Mouse (Mus musculus): ENCODE data around the gene Plk5. TPM values are rescaled to one million over a fixed set of nuclear protein-coding genes. Genes with fewer than 3 reads are reported as not detected.

Plk5 gene
- polyA plus RNA-seq, 1 experiment from 2014 or later, result 6.2 TPM

DNA sequence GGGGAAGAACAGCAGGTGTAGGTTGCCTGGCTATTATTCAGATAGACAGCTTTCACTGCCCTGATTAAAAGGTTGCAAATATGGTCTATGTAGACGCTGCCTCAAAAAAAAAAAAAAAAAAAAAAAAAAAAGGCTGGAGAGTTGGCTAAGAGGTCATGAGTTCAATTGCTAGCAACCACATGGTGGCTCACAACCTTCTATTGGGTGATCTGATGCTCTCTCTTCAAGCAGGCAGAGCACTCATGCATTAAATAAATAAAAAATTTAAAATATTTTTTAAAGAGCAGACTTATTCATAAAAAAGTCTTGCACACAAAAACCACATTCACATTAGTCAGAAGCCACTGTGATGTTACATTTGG lies 41.9 kb downstream of the Plk5 start:
- Histone ChIP-seq H3K36me3 (replicated peaks) (peaks cover 35% of the 10 kb centered on the region), H3K27me3 (replicated peaks) (no peaks in the 10 kb centered on the region), H3K9ac (peak overlapping the region; percentile 74), H3K9me3 (no peaks in the 10 kb centered on the region), H3K27ac (peak overlapping the region; percentile 99), H3K4me1 (peaks cover 30% of the 10 kb centered on the region), H3K4me3 (peak overlapping the region; percentile 69), H3K4me2 (peak overlapping the region; percentile 83)
- no peak for ATAC-seq (replicated peaks)
- WGBS, result 0% methylated on average over 1 of the region's 1 CpGs

DNA sequence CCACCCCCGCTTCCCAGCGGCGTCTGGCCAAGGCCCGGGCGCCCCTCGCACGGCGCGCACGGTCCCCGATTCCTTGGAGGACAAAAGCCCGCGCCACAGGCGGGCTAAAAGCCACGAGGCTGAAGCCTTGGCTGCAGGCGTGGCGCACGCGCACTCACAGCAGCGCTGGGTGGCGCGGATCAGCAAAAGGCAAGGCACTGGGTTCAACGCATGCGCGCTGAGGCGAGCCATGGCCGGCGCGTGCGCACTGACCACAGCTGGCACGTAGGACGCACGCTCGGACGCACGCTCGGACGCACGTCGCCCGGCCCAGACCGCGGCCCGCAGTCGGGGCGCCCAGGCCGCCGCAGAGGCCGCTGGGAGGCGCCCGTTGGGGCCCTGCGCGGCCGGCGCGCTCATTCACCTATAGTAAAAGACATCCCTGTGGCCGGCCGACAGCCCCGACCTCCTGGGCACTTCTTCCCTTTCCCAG lies 42.5 kb downstream of the Plk5 start:
- H3K27ac ChIP-seq, result peak overlapping the region; percentile 99
- peaks cover 35% of the 10 kb centered on the region for H3K36me3 ChIP-seq (replicated peaks)
- no peaks in the 10 kb centered on the region for H3K9me3 ChIP-seq
- H3K27me3 ChIP-seq (replicated peaks), result no peaks in the 10 kb centered on the region
- peak overlapping the region; percentile 69 for H3K4me3 ChIP-seq
- under 1% methylated on average over 51 of the region's 59 CpGs for WGBS
- peaks cover 30% of the 10 kb centered on the region for H3K4me1 ChIP-seq
- peak overlapping the region; percentile 83 for H3K4me2 ChIP-seq
- ATAC-seq (replicated peaks), result peak; percentile 85
- H3K9ac ChIP-seq, result peak overlapping the region; percentile 93

DNA sequence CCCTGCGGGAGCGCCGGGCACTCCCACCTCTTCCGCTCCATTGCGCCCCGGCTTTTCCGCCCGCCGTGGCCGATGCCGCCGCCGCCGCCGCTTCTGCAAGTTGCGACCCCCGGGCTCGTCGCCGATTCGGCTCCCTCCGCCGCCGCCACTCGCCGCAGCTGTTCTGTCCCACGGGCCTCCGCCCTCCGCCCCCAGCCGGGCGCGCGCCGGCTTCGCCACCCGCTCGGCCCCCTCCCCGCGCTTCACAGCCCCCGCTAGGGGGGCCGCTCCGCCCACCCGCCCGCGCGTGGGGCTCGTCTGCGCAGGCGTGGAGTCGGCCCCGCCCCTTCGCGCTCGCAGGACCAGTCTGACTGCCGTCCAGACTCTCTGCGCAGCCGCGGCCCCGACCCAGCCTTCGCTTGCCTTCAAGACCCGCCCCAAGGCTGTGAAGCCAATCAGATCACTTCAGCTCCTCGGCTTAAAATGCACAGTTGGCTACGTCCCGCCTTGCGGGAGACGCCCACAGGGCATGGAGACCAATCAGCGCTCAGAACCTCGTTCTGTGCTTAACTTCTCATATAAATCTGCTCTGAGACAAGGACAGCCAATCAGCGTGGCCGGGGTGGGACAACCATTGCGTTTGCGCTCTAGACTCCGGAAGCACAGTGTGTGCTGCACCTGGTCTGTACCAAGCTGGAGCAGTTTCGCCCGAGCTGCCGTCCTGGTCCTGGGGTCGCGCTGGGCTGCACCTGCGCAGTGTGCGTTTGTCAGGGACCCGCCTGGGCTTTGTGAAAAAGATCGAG lies 43.1 kb downstream of the Plk5 start, which contains the start of gene Mbd3:
Gene Mbd3, minus strand, starts transcription at position 360 of the 782 bp plus-strand sequence.
- Histone ChIP-seq H3K9ac (peak within 1 kb of the TSS; percentile 93), H3K36me3 (replicated peaks) (peaks cover 31% of the 10 kb centered on the region), H3K9me3 (no peaks in the 10 kb centered on the region), H3K4me3 (peak within 1 kb of the TSS; percentile 69), H3K4me2 (peak within 1 kb of the TSS; percentile 83), H3K4me1 (peaks cover 34% of the 10 kb centered on the region), H3K27me3 (replicated peaks) (no peaks in the 10 kb centered on the region), H3K27ac (peak within 1 kb of the TSS; percentile 99)
- peak; percentile 96 for ATAC-seq (replicated peaks)
- under 1% methylated on average over 78 of the region's 82 CpGs for WGBS

DNA sequence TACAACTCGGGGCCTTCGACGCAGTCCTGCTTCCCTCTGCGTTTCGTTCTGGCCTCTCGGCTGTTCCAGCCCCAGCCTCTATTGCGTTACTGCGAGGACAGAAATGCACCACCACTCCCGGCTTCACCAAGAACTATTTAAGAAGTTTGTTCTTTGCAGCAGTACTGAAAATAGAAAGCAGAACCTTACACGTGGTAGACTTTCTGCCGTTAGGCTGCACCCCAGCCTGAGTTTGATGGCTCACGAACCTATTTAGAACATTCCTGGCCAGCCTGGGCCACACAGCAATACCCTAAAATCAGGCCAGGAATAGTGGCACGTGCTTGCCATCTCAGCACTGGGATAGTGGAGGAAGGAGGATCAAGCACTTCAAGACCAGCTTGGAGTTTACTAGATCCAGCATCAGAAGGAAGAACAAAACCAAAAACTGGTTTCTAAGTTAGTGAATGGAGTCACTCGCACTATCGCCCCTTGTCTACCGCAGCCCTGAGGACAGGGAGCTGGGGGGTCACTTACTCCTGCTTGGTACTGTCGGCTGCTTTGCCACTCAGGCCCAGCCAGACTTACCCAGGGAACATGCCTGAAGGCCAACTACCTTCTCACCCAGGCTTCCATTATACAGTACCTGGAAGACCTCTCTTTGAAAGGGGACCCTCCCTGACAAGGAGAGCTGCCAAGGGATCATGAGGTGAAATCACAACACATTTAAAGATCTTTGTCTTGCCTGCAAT lies 43.9 kb downstream of the Plk5 start:
- Histone ChIP-seq H3K4me3 (peak overlapping the region; percentile 69), H3K36me3 (replicated peaks) (peaks cover 26% of the 10 kb centered on the region), H3K9ac (peak overlapping the region; percentile 53), H3K4me1 (peaks cover 40% of the 10 kb centered on the region), H3K27me3 (replicated peaks) (no peaks in the 10 kb centered on the region), H3K9me3 (no peaks in the 10 kb centered on the region), H3K4me2 (peak overlapping the region; percentile 83), H3K27ac (peak overlapping the region; percentile 99)
- ATAC-seq (replicated peaks), result no peak
- whole genome bisulfite sequencing, result 14% methylated on average over 17 of the region's 17 CpGs

DNA sequence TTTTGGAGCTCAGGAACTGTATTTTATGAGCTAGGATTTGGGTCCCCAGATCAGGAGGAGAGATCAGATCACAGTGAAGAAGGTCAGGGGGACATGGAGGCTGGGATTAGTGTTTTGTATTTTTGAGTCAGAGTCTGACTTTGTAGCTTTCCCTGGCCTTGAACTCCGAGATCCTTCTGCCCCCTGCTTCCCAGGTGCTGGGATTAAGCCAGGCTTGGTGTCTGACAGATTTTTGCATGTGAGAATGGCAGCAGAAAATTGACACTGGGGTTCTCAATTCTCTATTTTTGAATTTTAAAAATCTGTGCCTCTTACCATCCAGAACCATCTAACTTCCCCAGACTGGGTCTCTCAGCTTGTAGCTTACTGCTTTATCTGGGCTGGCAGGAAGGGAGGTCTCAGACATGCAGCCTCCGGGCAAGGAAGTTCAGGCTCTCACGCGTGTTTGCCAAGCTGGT lies 44.5 kb downstream of the Plk5 start:
- Histone ChIP-seq H3K9ac (peak overlapping the region; percentile 53; the same call in 1 of the 2 replicates), H3K4me2 (peak overlapping the region; percentile 83)
- 76% methylated on average over 4 of the region's 4 CpGs for WGBS

DNA sequence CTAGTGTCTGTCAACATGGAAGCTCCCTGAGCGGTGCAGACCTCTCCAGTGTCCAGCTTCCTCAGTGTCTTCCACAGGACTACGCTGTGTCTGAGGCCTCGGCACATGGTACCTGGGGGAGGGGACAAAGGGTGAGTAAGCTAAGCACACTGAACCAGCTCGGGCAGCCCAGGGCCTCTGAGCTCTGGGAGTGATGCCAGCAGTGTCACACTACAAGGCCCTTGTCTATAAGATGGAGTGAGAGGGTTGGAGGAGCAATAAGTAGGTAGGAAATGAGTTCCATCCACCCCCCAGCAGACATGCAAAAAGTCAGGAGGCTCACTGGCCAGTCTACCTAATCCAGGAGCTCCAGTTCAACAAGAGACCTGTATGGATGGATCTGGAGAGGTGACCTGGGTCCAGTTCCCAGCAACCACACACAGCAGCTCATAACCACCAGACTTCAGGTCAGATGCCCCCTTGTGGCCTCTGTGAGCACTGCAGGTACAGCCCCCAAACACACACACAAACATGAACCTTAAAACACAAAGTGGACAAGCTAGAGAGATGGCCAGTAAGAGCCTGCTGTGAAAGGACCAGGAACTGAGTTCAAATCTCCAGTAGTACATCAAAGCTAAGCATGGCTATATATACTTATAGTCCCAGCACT lies 46.9 kb downstream of the Plk5 start:
- Histone ChIP-seq H3K4me1 (peaks cover 48% of the 10 kb centered on the region), H3K36me3 (replicated peaks) (peaks cover 19% of the 10 kb centered on the region), H3K27me3 (replicated peaks) (no peaks in the 10 kb centered on the region), H3K4me3 (no peak overlapping the region), H3K9me3 (no peaks in the 10 kb centered on the region), H3K27ac (no peak overlapping the region), H3K4me2 (no peak overlapping the region), H3K9ac (no peak overlapping the region)
- WGBS, result 95% methylated on average over 4 of the region's 4 CpGs
- ATAC-seq (replicated peaks), result no peak

More for the DNA sequence above, 44.5 kb downstream of the Plk5 start:
- no peak overlapping the region for H3K4me3 ChIP-seq
- peaks cover 46% of the 10 kb centered on the region for H3K4me1 ChIP-seq
- H3K27me3 ChIP-seq (replicated peaks), result no peaks in the 10 kb centered on the region
- no peak for ATAC-seq (replicated peaks)
- peaks cover 20% of the 10 kb centered on the region for H3K36me3 ChIP-seq (replicated peaks)
- no peaks in the 10 kb centered on the region for H3K9me3 ChIP-seq
- H3K27ac ChIP-seq, result peak overlapping the region; percentile 99; the same call in 1 of the 2 replicates

DNA sequence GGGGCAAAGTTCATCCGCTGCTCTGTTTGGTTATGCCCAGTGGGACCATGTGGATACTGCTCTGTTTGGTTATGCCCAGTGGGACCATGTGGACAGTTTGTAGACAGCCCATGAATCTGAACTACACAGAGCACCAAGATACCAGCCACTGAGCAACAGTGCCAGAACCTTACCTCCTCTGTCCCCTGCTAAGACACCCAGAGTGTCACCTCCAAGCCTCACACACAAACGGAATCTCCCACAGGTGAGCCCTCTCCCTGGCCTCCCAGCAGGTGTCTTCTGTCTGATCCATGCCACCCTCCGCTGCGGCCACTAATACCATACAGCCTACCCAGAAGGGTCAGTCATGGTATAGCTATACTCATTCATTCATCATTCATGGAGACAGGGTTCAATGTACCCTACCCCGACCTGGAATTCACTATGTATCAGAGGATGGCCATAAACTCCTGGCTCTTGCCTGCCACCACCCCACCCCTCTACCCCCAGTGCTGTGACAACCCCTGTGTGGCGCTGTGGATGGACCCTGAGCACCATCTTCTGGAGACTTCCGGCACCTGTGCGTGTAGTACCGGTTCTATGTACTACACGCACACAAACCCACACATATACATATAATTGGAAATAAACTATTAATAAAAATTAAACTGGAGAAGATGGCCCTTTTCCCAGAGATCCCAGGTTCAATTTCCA lies 49.4 kb downstream of the Plk5 start:
- no peak for ATAC-seq (replicated peaks)
- Histone ChIP-seq H3K36me3 (replicated peaks) (peaks cover 29% of the 10 kb centered on the region), H3K4me1 (peaks cover 39% of the 10 kb centered on the region), H3K4me3 (peak overlapping the region; percentile 55), H3K9ac (peak overlapping the region; percentile 61), H3K27ac (no peak overlapping the region; the same call in 1 of the 2 replicates), H3K27me3 (replicated peaks) (no peaks in the 10 kb centered on the region), H3K4me2 (peak overlapping the region; percentile 82), H3K9me3 (no peaks in the 10 kb centered on the region)
- WGBS, result 57% methylated on average over 10 of the region's 10 CpGs

DNA sequence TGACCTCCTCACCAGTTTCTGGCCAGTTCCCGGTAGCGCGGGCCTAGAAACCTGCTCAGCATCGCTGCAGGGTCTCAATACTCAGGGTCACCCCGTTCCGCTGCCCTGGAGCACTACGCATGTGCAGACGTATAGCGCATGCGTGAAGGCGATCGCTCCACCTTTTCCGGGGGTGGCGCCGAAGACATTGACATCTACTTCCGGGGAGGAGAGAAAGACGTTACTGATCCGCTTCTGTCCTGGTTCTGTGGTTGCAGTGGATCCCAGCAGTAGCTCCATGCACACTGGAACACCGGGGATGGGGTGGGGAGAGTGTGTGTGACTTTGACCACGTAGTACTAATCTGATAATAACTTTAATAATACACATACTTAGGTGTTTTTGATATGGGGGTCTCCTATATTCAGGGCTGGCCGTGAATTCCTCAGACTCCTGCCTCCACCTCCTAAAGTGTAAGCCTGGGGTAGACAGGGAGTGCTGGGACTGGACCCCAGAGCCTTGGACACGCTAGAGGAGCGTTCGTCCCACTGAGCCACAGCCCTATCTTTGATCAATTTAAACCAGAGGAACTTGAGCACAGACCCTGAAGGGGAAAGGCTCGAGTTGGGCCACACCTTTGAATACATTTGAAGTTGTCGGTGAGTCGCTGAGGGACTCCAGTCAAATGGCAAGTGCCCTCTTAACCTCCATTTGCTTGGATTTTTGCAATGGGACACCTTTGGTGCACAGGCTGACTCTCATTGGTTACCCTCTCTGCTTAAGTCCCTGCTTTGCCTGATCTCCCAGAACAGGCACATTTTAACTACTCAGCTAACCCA lies 50.6 kb downstream of the Plk5 start, which contains the start of gene Uqcr11:
Gene Uqcr11, minus strand, starts transcription at position 147 of the 818 bp plus-strand sequence.
- Histone ChIP-seq H3K36me3 (replicated peaks) (peaks cover 39% of the 10 kb centered on the region), H3K27me3 (replicated peaks) (no peaks in the 10 kb centered on the region), H3K9ac (peak within 1 kb of the TSS; percentile 61), H3K4me3 (peak within 1 kb of the TSS; percentile 55), H3K4me2 (peak within 1 kb of the TSS; percentile 82), H3K4me1 (peaks cover 33% of the 10 kb centered on the region), H3K27ac (peak within 1 kb of the TSS; percentile 84), H3K9me3 (no peaks in the 10 kb centered on the region)
- peak; percentile 78 for ATAC-seq (replicated peaks)
- 2% methylated on average over 27 of the region's 27 CpGs for WGBS

DNA sequence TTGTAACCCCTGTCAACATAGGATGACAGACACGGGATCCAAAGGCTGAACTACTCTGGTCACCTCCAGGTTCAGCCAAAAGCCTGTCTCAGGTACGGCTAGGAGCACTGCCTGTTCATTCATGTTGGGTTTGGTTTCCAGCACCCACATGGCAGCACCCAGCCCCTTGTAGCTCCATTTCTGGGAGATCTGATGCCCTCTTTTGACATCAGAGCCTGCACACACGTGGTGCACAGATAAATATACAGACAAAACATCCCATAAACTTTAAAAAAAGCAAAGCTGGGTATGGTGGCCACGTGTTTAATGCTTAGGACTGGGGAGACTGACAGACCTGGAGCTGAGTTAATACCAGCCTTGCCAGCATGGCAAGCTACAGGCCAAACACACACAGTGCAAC lies 51.7 kb downstream of the Plk5 start:
- no peak overlapping the region for H3K9ac ChIP-seq
- no peak for ATAC-seq (replicated peaks)
- 54% methylated on average over 4 of the region's 4 CpGs for WGBS
- H3K4me1 ChIP-seq, result peaks cover 33% of the 10 kb centered on the region
- no peak overlapping the region for H3K4me3 ChIP-seq
- H3K9me3 ChIP-seq, result no peaks in the 10 kb centered on the region
- no peak overlapping the region for H3K27ac ChIP-seq
- H3K4me2 ChIP-seq, result no peak overlapping the region
- no peaks in the 10 kb centered on the region for H3K27me3 ChIP-seq (replicated peaks)
- H3K36me3 ChIP-seq (replicated peaks), result peaks cover 42% of the 10 kb centered on the region

DNA sequence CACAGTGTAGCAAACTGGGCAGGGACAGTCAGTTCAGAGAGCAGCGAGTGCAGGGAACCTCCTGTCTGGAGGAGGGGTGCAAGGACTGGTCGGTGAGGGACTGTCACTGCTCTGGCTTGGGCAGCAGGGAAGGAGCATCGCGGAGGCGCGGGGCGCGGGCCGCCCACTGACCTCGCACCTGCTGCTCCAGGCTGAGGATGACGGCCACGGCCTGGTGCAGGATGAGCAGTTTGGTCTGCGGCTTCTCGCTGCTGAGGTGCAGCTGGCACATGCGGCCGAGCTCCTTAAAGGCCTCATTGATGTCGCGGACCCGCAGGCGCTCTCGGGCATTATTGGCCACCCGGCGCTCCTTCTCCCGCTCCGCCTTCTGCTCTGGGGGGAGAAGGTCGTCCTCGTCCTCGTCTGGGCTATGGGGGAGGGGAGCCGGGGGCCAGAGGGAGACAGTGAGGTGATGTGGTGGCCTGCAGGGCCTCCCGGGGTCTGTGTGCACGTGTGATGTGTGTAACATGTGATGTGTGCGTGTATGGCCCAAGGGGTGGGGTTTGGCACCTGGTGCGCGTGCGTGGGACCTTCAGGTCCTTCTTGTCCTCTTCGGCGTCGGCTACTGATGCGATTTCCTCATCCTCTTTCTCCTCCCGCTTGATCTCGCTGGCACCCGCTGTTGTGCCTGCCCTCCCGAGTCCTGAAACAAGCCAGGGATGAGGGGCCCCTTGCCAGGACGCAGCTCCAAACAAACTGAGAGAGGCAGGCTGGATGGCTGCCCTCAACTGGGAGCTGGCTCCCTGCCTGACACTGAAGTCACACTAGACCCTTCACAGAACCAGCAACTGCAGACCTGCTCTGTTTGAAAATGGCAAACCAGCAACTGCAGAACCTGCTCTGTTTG lies 56.6 kb downstream of the Plk5 start:
- Histone ChIP-seq H3K9me3 (no peaks in the 10 kb centered on the region), H3K9ac (no peak overlapping the region), H3K4me1 (0 out of 2 replicates have a peak, but pooled peaks cover 1% of the 10 kb centered on the region), H3K4me2 (no peak overlapping the region), H3K36me3 (replicated peaks) (peaks cover 78% of the 10 kb centered on the region), H3K4me3 (no peak overlapping the region), H3K27ac (peak overlapping the region; percentile 45; the same call in 1 of the 2 replicates), H3K27me3 (replicated peaks) (no peaks in the 10 kb centered on the region)
- no peak for ATAC-seq (replicated peaks)
- WGBS, result 82% methylated on average over 44 of the region's 44 CpGs

All from midbrain, embryonic 15.5 days (tissue).